Mouse (Mus musculus) ovary, adult 18-20 months (tissue): ENCODE data around the gene Sec24c.

Experiments used
- DNase-seq: peaks from one replicate; pipeline ENCODE4 v3.0.0; 2022; ENCODE audit warnings: low spot score, mixed read lengths

The Sec24c gene

DNA sequence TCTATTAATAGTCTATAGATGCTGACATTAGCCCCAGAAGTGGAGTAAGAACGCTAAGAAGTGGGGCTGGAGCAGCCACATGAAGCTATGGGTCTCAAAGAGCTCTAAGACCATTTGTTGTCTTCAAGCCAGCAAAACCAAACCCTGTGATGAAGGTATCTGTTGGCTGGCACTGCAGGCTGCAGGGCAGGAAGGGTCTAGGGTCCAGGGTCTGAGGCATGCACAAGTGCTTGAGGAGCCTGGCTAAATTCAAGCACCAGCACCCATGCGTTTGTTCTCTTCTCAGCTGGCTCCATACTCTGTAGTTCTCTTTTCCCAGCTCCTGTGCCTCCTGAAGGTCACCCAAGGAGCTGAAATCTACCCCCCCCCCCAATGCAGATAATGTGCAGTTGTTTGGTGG is 60.9 kb downstream of the Sec24c start:
- no peak for DNase-seq

- DNase-seq = no peak
Measured at GRCm38 (mm10) chr14:20735892-20736390, 61.8 kb downstream of the Sec24c start.

- DNase-seq = no peak
Measured at GRCm38 (mm10) chr14:20737306-20737705, 63.2 kb downstream of the Sec24c start.

DNA sequence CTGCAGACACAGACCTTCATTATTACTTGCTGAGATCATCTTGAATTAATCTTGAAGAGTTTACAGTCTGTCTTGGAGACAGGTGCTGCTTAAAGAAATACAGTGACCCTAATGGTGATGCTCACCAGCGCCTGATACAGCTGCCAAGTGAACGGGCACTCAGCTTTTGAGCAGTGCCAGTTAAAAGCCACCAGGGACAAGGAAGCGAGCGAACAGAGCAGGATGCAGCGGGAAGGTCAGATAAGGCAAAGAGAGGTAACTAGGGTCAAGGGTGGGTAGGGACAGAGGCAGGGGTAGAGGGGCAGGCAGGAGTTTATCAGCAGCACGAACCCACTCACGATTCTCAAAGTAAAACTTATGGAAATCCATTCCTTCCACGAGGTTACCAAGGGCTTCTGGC is 64.4 kb downstream of the Sec24c start:
- no peak for DNase-seq

DNA sequence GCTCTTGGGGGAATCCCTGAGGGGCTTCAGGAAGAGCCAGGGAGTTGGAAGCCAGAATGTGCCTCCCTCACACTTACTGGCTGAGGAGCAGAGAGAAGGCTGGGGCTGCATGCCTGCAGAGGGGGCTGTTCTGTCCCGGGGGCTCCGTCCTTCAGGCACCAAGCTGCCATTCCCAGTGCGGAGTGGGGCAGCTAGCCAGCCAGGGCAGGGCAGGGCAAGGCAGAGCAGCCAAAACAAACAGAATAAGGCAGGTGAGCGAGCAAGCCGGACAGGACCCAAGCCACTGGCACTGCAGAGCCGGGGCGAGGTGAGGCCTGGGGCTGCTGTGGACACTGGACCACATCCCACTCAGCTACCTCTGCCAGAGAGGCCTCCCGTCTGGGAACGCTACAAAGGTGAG is 67.2 kb downstream of the Sec24c start:
- DNase-seq = no peak

DNA sequence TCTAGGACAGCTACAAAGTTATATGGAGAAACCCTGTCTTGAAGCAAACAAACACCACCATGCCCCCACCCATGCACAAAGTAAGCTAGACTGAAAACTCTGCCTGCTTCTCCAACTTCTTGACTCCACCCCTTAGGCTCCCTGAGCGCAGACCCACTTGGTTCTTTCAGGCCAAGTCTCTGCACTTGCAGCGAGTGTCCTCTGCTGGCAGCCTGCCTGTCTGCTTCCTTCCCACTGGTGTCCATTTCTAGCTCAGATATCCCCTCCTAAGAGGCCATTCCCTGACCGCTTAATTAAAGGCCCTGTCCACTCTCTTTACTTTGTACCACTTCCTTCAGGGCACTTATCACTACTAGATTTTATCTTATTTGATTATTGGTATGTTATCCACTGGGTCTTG is 69.5 kb downstream of the Sec24c start:
- DNase-seq = no peak
